Comparison of ENCODE assay signal across 22 mouse cellular contexts in genomic region chr10:95102981-95103380, GRCm38 (mm10).
A peak's percentile ranks its signal among the peaks of the same experiment; 100 is the strongest.
DNase-seq lines count a peak whose midpoint lies in the region; ATAC-seq and TF ChIP-seq lines count a peak whose summit lies in the region.
"Had no signal": no experiment of that assay in that cellular context is flagged by ENCODE, and none has a peak within 500 bp of the region (broad histone marks: within the 10 kb centered on the region; RNA-seq: fewer than 3 reads in every experiment).

No protein-coding gene starts in this region.

- H3K9ac ChIP-seq in lung, postnatal 0 days (replicated peaks; ENCODE audit: low read depth), result no peak overlapping the region
- H3K9ac ChIP-seq: embryonic facial prominence, embryonic 13.5 days; embryonic facial prominence, embryonic 15.5 days; forebrain, embryonic 12.5 days had no signal

- no peak for TF ChIP-seq POLR2A in lung, adult 2 months (IDR thresholded peaks at IDR 0.05; ENCODE audit: borderline replicate concordance, extremely low read depth, low read depth, low read length)

- H3K27ac ChIP-seq in lung, postnatal 0 days (ENCODE audit: low read length), result no peak overlapping the region
- H3K27ac ChIP-seq: embryonic facial prominence, embryonic 13.5 days; embryonic facial prominence, embryonic 15.5 days; forebrain, embryonic 10.5 days; forebrain, embryonic 12.5 days had no signal

- peak; percentile 91 for DNase-seq in heart, adult 11 months
- DNase-seq in heart, postnatal 14 days, result no peak
- peak; percentile 43 for DNase-seq in lung, postnatal 0 days (ENCODE audit: low spot score)
- DNase-seq in lung, adult 2 months, result no peak
- DNase-seq in skeletal muscle tissue, adult 2 months (ENCODE audit: low read depth, low spot score), result peak; percentile 38
- no peak for DNase-seq in right cerebral cortex, postnatal 10 days (ENCODE audit: low spot score in 2 of 2)
- DNase-seq: adrenal gland, adult 2 months; adrenal gland, postnatal 10 days; adrenal gland, postnatal 25 days; cerebellum, adult 11 months; cerebellum, adult 18-20 months; cerebellum, adult 8-10 months; cerebellum, adult 9-11 months; cerebellum, postnatal 14 days; cerebellum, postnatal 36 days; embryo, embryonic 11 days had no signal

- TF ChIP-seq EP300 in lung, postnatal 0 days (IDR thresholded peaks at IDR 0.05), result no peak

- 65% methylated on average over 4 of the region's 4 CpGs for WGBS in lung, postnatal 0 days
- WGBS in lung, adult 2 months, result 64% methylated on average over 4 of the region's 4 CpGs

- H3K4me2 ChIP-seq in lung, postnatal 0 days (replicated peaks; ENCODE audit: low read depth, low read length), result no peak overlapping the region
- H3K4me2 ChIP-seq: embryonic facial prominence, embryonic 13.5 days; embryonic facial prominence, embryonic 15.5 days; forebrain, embryonic 12.5 days had no signal

- TF ChIP-seq CTCF in lung, postnatal 0 days (IDR thresholded peaks at IDR 0.05), result no peak
- TF ChIP-seq CTCF in lung, adult 2 months (IDR thresholded peaks at IDR 0.05; ENCODE audit: insufficient read depth, low read length), result no peak

- no peak overlapping the region for H3K4me3 ChIP-seq in lung, postnatal 0 days (ENCODE audit: low read depth, low read length)
- no peak overlapping the region for H3K4me3 ChIP-seq in lung, adult 2 months (replicated peaks; ENCODE audit: extremely low read depth, low read depth, low read length)
- H3K4me3 ChIP-seq: embryonic facial prominence, embryonic 13.5 days; embryonic facial prominence, embryonic 15.5 days; erythroblast, embryonic 14.5 days; forebrain, embryonic 10.5 days; forebrain, embryonic 12.5 days had no signal

- no peaks in the 10 kb centered on the region for H3K9me3 ChIP-seq in lung, postnatal 0 days (ENCODE audit: low read length)
- H3K9me3 ChIP-seq: embryonic facial prominence, embryonic 13.5 days; embryonic facial prominence, embryonic 15.5 days; forebrain, embryonic 10.5 days; forebrain, embryonic 12.5 days had no signal

- intact Hi-C loops in heart, postnatal 14 days (cut with DNase I), result loop anchor here (2.0 to 5.0 kb wide), 4 partner anchors 111 to 374 kb away; partner anchors contain the start of gene Cradd

- no peaks in the 10 kb centered on the region for H3K27me3 ChIP-seq in lung, postnatal 0 days (replicated peaks; ENCODE audit: insufficient read depth, low read length)
- H3K27me3 ChIP-seq: embryonic facial prominence, embryonic 13.5 days; embryonic facial prominence, embryonic 15.5 days; forebrain, embryonic 12.5 days had no signal

- peak; percentile 27; the same call in 1 of the 2 replicates for ATAC-seq in lung, postnatal 0 days
- ATAC-seq: forebrain, embryonic 14.5 days had no signal

- H3K36me3 ChIP-seq in lung, postnatal 0 days (ENCODE audit: insufficient read depth, low read length), result no peaks in the 10 kb centered on the region
- H3K36me3 ChIP-seq: embryonic facial prominence, embryonic 13.5 days; embryonic facial prominence, embryonic 15.5 days; forebrain, embryonic 10.5 days; forebrain, embryonic 12.5 days had no signal

- no peaks in the 10 kb centered on the region for H3K4me1 ChIP-seq in lung, postnatal 0 days (ENCODE audit: insufficient read depth, low read depth, low read length)
- no peaks in the 10 kb centered on the region; the same call in 1 of the 2 replicates for H3K4me1 ChIP-seq in lung, adult 2 months (ENCODE audit: control insufficient read depth, insufficient read depth, low read length)
- H3K4me1 ChIP-seq: embryonic facial prominence, embryonic 15.5 days had no signal

Comparison
In these comparisons a context has a peak if more than half of its experiments do, and no peak if none do; other contexts are left out.
1. DNase-seq: peak in heart, adult 11 months (single experiment), lung, postnatal 0 days (single experiment) and skeletal muscle tissue, adult 2 months (single experiment); none in heart, postnatal 14 days (0 of 2), lung, adult 2 months (single experiment) and right cerebral cortex, postnatal 10 days (0 of 2).